Comparison of ENCODE assay signal across 12 mouse cellular contexts in the genomic region with DNA sequence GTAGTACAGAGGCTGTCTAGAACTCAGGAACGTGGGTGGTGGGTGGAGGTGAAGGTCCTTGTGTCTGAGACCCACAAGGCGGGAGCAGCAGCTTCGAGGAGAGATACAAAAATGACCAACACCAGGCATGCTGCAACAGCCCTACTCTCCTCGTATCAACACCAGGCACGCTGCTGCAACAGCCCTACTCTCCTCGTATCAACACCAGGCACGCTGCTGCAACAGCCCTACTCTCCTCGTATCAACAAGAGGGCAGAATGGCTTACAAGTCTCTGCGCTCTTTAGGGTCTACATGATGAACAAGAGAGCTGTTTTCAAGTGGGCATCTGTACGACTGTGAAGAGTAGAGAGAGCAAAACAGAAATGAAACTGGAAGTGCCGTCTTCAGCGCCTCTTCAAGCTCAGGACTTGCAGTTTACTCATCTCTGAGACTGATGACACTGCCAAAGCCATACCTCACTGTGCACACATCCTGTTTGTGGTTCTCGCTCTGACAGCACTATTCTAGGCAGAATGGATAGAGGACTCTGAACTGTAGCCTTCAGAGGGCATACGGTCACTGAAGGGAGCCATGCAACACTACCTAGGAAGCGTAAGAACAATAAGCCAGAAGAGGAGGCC.
DNase-seq lines count a peak whose midpoint lies in the region; ATAC-seq and TF ChIP-seq lines count a peak whose summit lies in the region.
"Had no signal": no experiment of that assay in that cellular context is flagged by ENCODE, and none has a peak within 500 bp of the region (broad histone marks: within the 10 kb centered on the region; RNA-seq: fewer than 3 reads in every experiment).

No protein-coding gene starts in this region.

- no peak overlapping the region for H3K9ac ChIP-seq in lung, postnatal 0 days (replicated peaks; ENCODE audit: low read depth)
- H3K9ac ChIP-seq in intestine, postnatal 0 days (ENCODE audit: low read depth, low read length) = no peak overlapping the region
- H3K9ac ChIP-seq: hindbrain, embryonic 15.5 days; neural tube, embryonic 12.5 days had no signal

- intact Hi-C loops in left cerebral cortex, postnatal 25 days (cut with DNase I) = loop anchor here (5.0 kb wide), 3 partner anchors 95 to 580 kb away; a partner anchor contains a TSS
- intact Hi-C loops in heart, postnatal 36 days (cut with DNase I) = loop anchor here (5.0 kb wide), 1 partner anchor 580 kb away; no protein-coding TSS in a partner anchor

- H3K4me2 ChIP-seq in lung, postnatal 0 days (replicated peaks; ENCODE audit: low read depth, low read length) = 0 out of 2 replicates have a peak overlapping the region, but pooled peaks have one; percentile 3
- H3K4me2 ChIP-seq in intestine, postnatal 0 days (replicated peaks; ENCODE audit: low read depth) = 0 out of 2 replicates have a peak overlapping the region, but pooled peaks have one; percentile 27
- H3K4me2 ChIP-seq: hindbrain, embryonic 15.5 days; neural tube, embryonic 12.5 days had no signal

- peak; percentile 37; the same call in 1 of the 2 replicates for ATAC-seq in lung, postnatal 0 days
- peak; percentile 48; the same call in 1 of the 2 replicates for ATAC-seq in intestine, postnatal 0 days

- no peak overlapping the region for H3K4me3 ChIP-seq in lung, postnatal 0 days (ENCODE audit: low read depth, low read length)
- no peak overlapping the region for H3K4me3 ChIP-seq in intestine, postnatal 0 days (ENCODE audit: low read depth, low read length)
- H3K4me3 ChIP-seq: hindbrain, embryonic 15.5 days; neural tube, embryonic 12.5 days had no signal

- DNase-seq in lung, postnatal 0 days (ENCODE audit: low spot score) = no peak
- no peak for DNase-seq in lung, postnatal 10 days
- peak; percentile 66 to 75 for DNase-seq in natural killer cell, adult 2 months (ENCODE audit: low spot score in 2 of 2)
- DNase-seq in left cerebral cortex, postnatal 25 days (ENCODE audit: low spot score in 2 of 2) = no peak
- no peak for DNase-seq in heart, postnatal 36 days
- no peak for DNase-seq in layer of hippocampus, postnatal 36 days
- DNase-seq in ovary, postnatal 14 days (ENCODE audit: low spot score) = no peak
- DNase-seq: cerebellum, adult 18-20 months; left cerebral cortex, postnatal 4 days had no signal

- no peaks in the 10 kb centered on the region for H3K9me3 ChIP-seq in lung, postnatal 0 days (ENCODE audit: low read length)
- no peaks in the 10 kb centered on the region for H3K9me3 ChIP-seq in intestine, postnatal 0 days (ENCODE audit: control insufficient read depth)
- H3K9me3 ChIP-seq: hindbrain, embryonic 15.5 days; neural tube, embryonic 12.5 days had no signal

- 72% methylated on average over 15 of the region's 15 CpGs for WGBS in lung, postnatal 0 days
- 61% methylated on average over 15 of the region's 15 CpGs for WGBS in intestine, postnatal 0 days

- H3K27ac ChIP-seq in lung, postnatal 0 days (ENCODE audit: low read length) = no peak overlapping the region
- no peak overlapping the region for H3K27ac ChIP-seq in intestine, postnatal 0 days (ENCODE audit: low read depth, low read length)
- H3K27ac ChIP-seq: hindbrain, embryonic 15.5 days; neural tube, embryonic 12.5 days had no signal

- H3K36me3 ChIP-seq in lung, postnatal 0 days (ENCODE audit: insufficient read depth, low read length) = no peaks in the 10 kb centered on the region
- H3K36me3 ChIP-seq in intestine, postnatal 0 days (ENCODE audit: control insufficient read depth, insufficient read depth) = peaks cover 8% of the 10 kb centered on the region; the same call in 1 of the 2 replicates
- H3K36me3 ChIP-seq: hindbrain, embryonic 15.5 days; neural tube, embryonic 12.5 days had no signal

- no peaks in the 10 kb centered on the region for H3K4me1 ChIP-seq in lung, postnatal 0 days (ENCODE audit: insufficient read depth, low read depth, low read length)
- no peaks in the 10 kb centered on the region for H3K4me1 ChIP-seq in intestine, postnatal 0 days (replicated peaks; ENCODE audit: control insufficient read depth, insufficient read depth, low read length)
- H3K4me1 ChIP-seq: hindbrain, embryonic 15.5 days; neural tube, embryonic 12.5 days had no signal

- no peaks in the 10 kb centered on the region for H3K27me3 ChIP-seq in lung, postnatal 0 days (replicated peaks; ENCODE audit: insufficient read depth, low read length)
- no peaks in the 10 kb centered on the region for H3K27me3 ChIP-seq in intestine, postnatal 0 days (replicated peaks; ENCODE audit: control insufficient read depth, insufficient read depth, low read length)
- H3K27me3 ChIP-seq: hindbrain, embryonic 15.5 days; neural tube, embryonic 12.5 days had no signal

- no peak for TF ChIP-seq EP300 in lung, postnatal 0 days (IDR thresholded peaks at IDR 0.05)

- TF ChIP-seq CTCF in lung, postnatal 0 days (IDR thresholded peaks at IDR 0.05) = no peak
- no peak for TF ChIP-seq CTCF in intestine, postnatal 0 days (IDR thresholded peaks at IDR 0.05; ENCODE audit: low read depth)

Comparison
In these comparisons a context has a peak if more than half of its experiments do, and no peak if none do; other contexts are left out.
1. DNase-seq: peak in natural killer cell, adult 2 months (2 of 2); none in lung, postnatal 0 days (single experiment), lung, postnatal 10 days (single experiment), left cerebral cortex, postnatal 25 days (0 of 2), heart, postnatal 36 days (0 of 2), layer of hippocampus, postnatal 36 days (0 of 2) and ovary, postnatal 14 days (single experiment).